Mouse (Mus musculus) hindbrain, postnatal 0 days (tissue): Measurements from ENCODE around the gene Gm4131. TPM values are rescaled to one million over a fixed set of nuclear protein-coding genes. Genes with fewer than 3 reads are reported as not detected.

Source experiments
- ATAC-seq: fragments of 200-750 bp; cut with Nextera tagmentation; 2 replicates; pipeline ENCODE4 v1.8.0; 2017; ENCODE audit warnings: mild to moderate bottlenecking, moderate TSS enrichment, moderate library complexity
- DNase-seq: peaks from one replicate; pipeline ENCODE4 v3.0.0-alpha.2; 2015; ENCODE audit warnings: low spot score
- H3K27ac ChIP-seq: fragments of 300-500 bp; sonication (generic); 2 replicates; pipeline ENCODE4 v1.5.1; 2014; ENCODE audit warnings: mild to moderate bottlenecking
- H3K27me3 ChIP-seq: fragments of 300-500 bp; sonication (generic); 2 replicates; pipeline ENCODE4 v1.6.1; 2014; ENCODE audit warnings: low read length, mixed read lengths; ENCODE audit not compliant: insufficient read depth
- H3K36me3 ChIP-seq: fragments of 300-500 bp; sonication (generic); 2 replicates; pipeline ENCODE4 v1.6.1; 2014; ENCODE audit warnings: low read length, mixed read lengths; ENCODE audit not compliant: insufficient read depth
- H3K4me1 ChIP-seq: fragments of 300-500 bp; sonication (generic); 2 replicates; pipeline ENCODE4 v1.6.1; 2014; ENCODE audit warnings: antibody characterized with exemption, low read length, mixed read lengths; ENCODE audit not compliant: insufficient read depth
- H3K4me2 ChIP-seq: fragments of 300-500 bp; sonication (generic); 2 replicates; pipeline ENCODE4 v1.6.1; 2014; ENCODE audit warnings: low read depth, mild to moderate bottlenecking, low read length, moderate library complexity, mixed read lengths
- H3K4me3 ChIP-seq: fragments of 300-500 bp; sonication (generic); 2 replicates; pipeline ENCODE4 v1.5.1; 2014; ENCODE audit warnings: low read length
- H3K9ac ChIP-seq: fragments of 300-500 bp; sonication (generic); replicated peaks from 2 replicates; pipeline ENCODE4 v1.6.1; 2014; ENCODE audit warnings: mild to moderate bottlenecking, low read length, moderate library complexity, mixed read lengths
- H3K9me3 ChIP-seq: fragments of 300-500 bp; sonication (generic); 2 replicates; pipeline ENCODE4 v1.6.1; 2016; ENCODE audit warnings: low read length, mixed read lengths
- CTCF ChIP-seq: IDR thresholded peaks from 2 replicates; pipeline ENCODE4 v1.5.1; 2016; ENCODE audit warnings: antibody characterized with exemption, control low read depth, low read depth
- WGBS: fragments of 180-500 bp; shearing (Covaris S2); extraction: QIAGEN DNeasy Blood & Tissue Kit; methylation state at CpG from one replicate; pipeline ENCODE4 v1.1.7; 2014; 5-methylcytosine and 5-hydroxymethylcytosine counted together
- polyA plus RNA-seq: library from polyadenylated mRNA; unstranded; fragments of >200 nt; fragmentation: Nextera tagmentation; extraction: Ambion mirVana; gene quantifications from 2 replicates; pipeline ENCODE4 v1.2.1, GENCODE M21; 2015
- total RNA-seq: library from RNA; depleted of rRNA; stranded (reverse); fragments of >200 nt; gene quantifications from 2 replicates; pipeline ENCODE4 v1.2.3, GENCODE M21; 2014

Gene Gm4131
- total and polyA plus RNA-seq, 2 experiments from 2014 or later: 0.25 TPM; not detected in 1

- no peak overlapping the region for H3K4me2 ChIP-seq
Measured at GRCm38 (mm10) chr14:62496501-62496900, 70.2 kb downstream of the Gm4131 start.

GRCm38 (mm10) chr14:62493456-62493855 is 73.3 kb downstream of the Gm4131 start:
- no peak overlapping the region for H3K9ac ChIP-seq
- H3K27ac ChIP-seq: no peak overlapping the region
- no peaks in the 10 kb centered on the region for H3K4me1 ChIP-seq
- no peak overlapping the region for H3K4me2 ChIP-seq
- TF ChIP-seq CTCF: no peak
- no peak overlapping the region for H3K4me3 ChIP-seq
- no peaks in the 10 kb centered on the region for H3K27me3 ChIP-seq
- DNase-seq: no peak
- ATAC-seq: no peak
- no peaks in the 10 kb centered on the region for H3K36me3 ChIP-seq
- WGBS: 61% methylated on average over 5 of the region's 5 CpGs
- no peaks in the 10 kb centered on the region for H3K9me3 ChIP-seq

More at GRCm38 (mm10) chr14:62496501-62496900, 70.2 kb downstream of the Gm4131 start:
- no peak overlapping the region for H3K27ac ChIP-seq
- H3K27me3 ChIP-seq: no peaks in the 10 kb centered on the region
- ATAC-seq (no peak), DNase-seq (no peak)
- 64% methylated on average over 1 of the region's 1 CpGs for WGBS
- no peak overlapping the region for H3K9ac ChIP-seq
- no peaks in the 10 kb centered on the region for H3K4me1 ChIP-seq
- no peaks in the 10 kb centered on the region for H3K36me3 ChIP-seq
- no peak overlapping the region for H3K4me3 ChIP-seq
- H3K9me3 ChIP-seq: no peaks in the 10 kb centered on the region
- TF ChIP-seq CTCF: no peak

GRCm38 (mm10) chr14:62492196-62492850 is 74.4 kb downstream of the Gm4131 start:
- H3K27ac ChIP-seq: no peak overlapping the region
- DNase-seq (peak; percentile 95), ATAC-seq (peak; percentile 94)
- no peak overlapping the region for H3K4me3 ChIP-seq
- no peak overlapping the region for H3K4me2 ChIP-seq
- H3K9me3 ChIP-seq: no peaks in the 10 kb centered on the region
- no peaks in the 10 kb centered on the region for H3K27me3 ChIP-seq
- no peaks in the 10 kb centered on the region for H3K36me3 ChIP-seq
- peak; percentile 100 for TF ChIP-seq CTCF
- H3K9ac ChIP-seq: no peak overlapping the region
- H3K4me1 ChIP-seq: no peaks in the 10 kb centered on the region
- WGBS: 28% methylated on average over 16 of the region's 16 CpGs

GRCm38 (mm10) chr14:62488270-62488669 is 78.5 kb downstream of the Gm4131 start:
- H3K36me3 ChIP-seq: no peaks in the 10 kb centered on the region
- no peak overlapping the region for H3K4me2 ChIP-seq
- no peak overlapping the region for H3K9ac ChIP-seq
- ATAC-seq (no peak), DNase-seq (no peak)
- no peak for TF ChIP-seq CTCF
- no peaks in the 10 kb centered on the region for H3K4me1 ChIP-seq
- H3K27ac ChIP-seq: no peak overlapping the region
- 88% methylated on average over 7 of the region's 7 CpGs for WGBS
- H3K9me3 ChIP-seq: no peaks in the 10 kb centered on the region
- H3K4me3 ChIP-seq: no peak overlapping the region
- H3K27me3 ChIP-seq: no peaks in the 10 kb centered on the region

- no peak for ATAC-seq
- 62% methylated on average over 8 of the region's 8 CpGs for WGBS
- no peak for TF ChIP-seq CTCF
- Histone ChIP-seq H3K27me3 (no peaks in the 10 kb centered on the region), H3K4me1 (0 out of 2 replicates have a peak, but pooled peaks cover 8% of the 10 kb centered on the region), H3K9ac (no peak overlapping the region), H3K27ac (no peak overlapping the region), H3K36me3 (no peaks in the 10 kb centered on the region), H3K4me2 (no peak overlapping the region), H3K9me3 (no peaks in the 10 kb centered on the region), H3K4me3 (no peak overlapping the region)
- DNase-seq: no peak
Measured at GRCm38 (mm10) chr14:62481381-62481780, 85.3 kb downstream of the Gm4131 start.

- ATAC-seq: 0 out of 2 replicates have a peak, but pooled peaks have one; percentile 47
- no peak overlapping the region for H3K4me3 ChIP-seq
- no peak overlapping the region for H3K27ac ChIP-seq
- H3K27me3 ChIP-seq: no peaks in the 10 kb centered on the region
- H3K4me1 ChIP-seq: 0 out of 2 replicates have a peak, but pooled peaks cover 8% of the 10 kb centered on the region
- H3K36me3 ChIP-seq: no peaks in the 10 kb centered on the region
- no peaks in the 10 kb centered on the region for H3K9me3 ChIP-seq
- H3K4me2 ChIP-seq: no peak overlapping the region
- DNase-seq: peak; percentile 77
- 29% methylated on average over 6 of the region's 6 CpGs for whole genome bisulfite sequencing
- no peak for TF ChIP-seq CTCF
- H3K9ac ChIP-seq: no peak overlapping the region
Measured at GRCm38 (mm10) chr14:62479395-62479794, 87.3 kb downstream of the Gm4131 start.

- Histone ChIP-seq H3K27ac (no peak overlapping the region), H3K9ac (no peak overlapping the region), H3K9me3 (no peaks in the 10 kb centered on the region), H3K27me3 (no peaks in the 10 kb centered on the region), H3K4me3 (no peak overlapping the region), H3K4me2 (no peak overlapping the region), H3K4me1 (0 out of 2 replicates have a peak, but pooled peaks cover 5% of the 10 kb centered on the region), H3K36me3 (no peaks in the 10 kb centered on the region)
- DNase-seq (no peak), ATAC-seq (no peak)
- TF ChIP-seq CTCF: peak; percentile 16; the same call in 1 of the 2 replicates
- 50% methylated on average over 1 of the region's 1 CpGs for WGBS
Measured at GRCm38 (mm10) chr14:62474481-62474880, 92.2 kb downstream of the Gm4131 start.
